Mouse (Mus musculus) cerebellum, adult 11-12 months (tissue): ENCODE measurements around the gene Sox6.
A peak's percentile ranks its signal among the peaks of the same experiment; 100 is the strongest.
"Not testable (repeated sequence)": the region's sequence is repeated elsewhere in the genome, so short reads cannot be mapped to it uniquely, and the experiment has no call there.

Experiments
- DNase-seq: peaks from one replicate; pipeline ENCODE4 v3.0.0; 2022

The Sox6 gene

GRCm38 (mm10) chr7:116038511-116038910 lies at the start of gene Sox6:
Gene Sox6, minus strand, starts transcription at chr7:116038796.
- no peak for DNase-seq

- not testable (repeated sequence) for DNase-seq
These were observed 45.8 kb upstream of the Sox6 start, which contains the start of gene Gm4353 for GRCm38 (mm10) chr7:116084366-116084765. Gene Gm4353, minus strand, starts transcription at chr7:116084635.

- DNase-seq: no peak
These were observed 22.1 kb upstream of the Sox6 start for GRCm38 (mm10) chr7:116060739-116061138.

- no peak for DNase-seq
These were observed 1.9 kb upstream of the Sox6 start for GRCm38 (mm10) chr7:116040470-116041019.

- peak; percentile 69 for DNase-seq
These were observed 1.2 kb upstream of the Sox6 start for GRCm38 (mm10) chr7:116039538-116040466.

- no peak for DNase-seq
These were observed 571 bp upstream of the Sox6 start, which contains the start of gene 1110004F10Rik for GRCm38 (mm10) chr7:116039196-116039537. Gene 1110004F10Rik, plus strand, starts transcription at chr7:116039397.

- no peak for DNase-seq
These were observed 572 bp downstream of the Sox6 start for GRCm38 (mm10) chr7:116038024-116038423.

- no peak for DNase-seq
These were observed 1.7 kb downstream of the Sox6 start for GRCm38 (mm10) chr7:116036591-116037555.

GRCm38 (mm10) chr7:116035504-116035903 lies 3.1 kb downstream of the Sox6 start:
- DNase-seq: no peak

- DNase-seq: no peak
These were observed 4.3 kb downstream of the Sox6 start for GRCm38 (mm10) chr7:116034282-116034758.

- DNase-seq: no peak
These were observed 5.0 kb downstream of the Sox6 start for GRCm38 (mm10) chr7:116033371-116034241.

- no peak for DNase-seq
These were observed 5.8 kb downstream of the Sox6 start for GRCm38 (mm10) chr7:116032596-116033307.

- no peak for DNase-seq
These were observed 6.6 kb downstream of the Sox6 start for GRCm38 (mm10) chr7:116031718-116032595.

- no peak for DNase-seq
These were observed 7.2 kb downstream of the Sox6 start for GRCm38 (mm10) chr7:116031388-116031717.

- no peak for DNase-seq
These were observed 7.8 kb downstream of the Sox6 start for GRCm38 (mm10) chr7:116030597-116031387.

- DNase-seq: no peak
These were observed 8.6 kb downstream of the Sox6 start for GRCm38 (mm10) chr7:116029991-116030390.

GRCm38 (mm10) chr7:116002726-116003125 lies 35.9 kb downstream of the Sox6 start:
- no peak for DNase-seq

- no peak for DNase-seq
These were observed 50.4 kb downstream of the Sox6 start for GRCm38 (mm10) chr7:115988109-115988779.

GRCm38 (mm10) chr7:115985716-115986115 lies 52.9 kb downstream of the Sox6 start:
- DNase-seq: no peak
